Mouse (Mus musculus): ENCODE measurements at regions not wholly inside any gene's neighbourhood (a gene's known extent, or its start where the extent isn't known, plus 50 kb on each side); places are given as distances from the start of the nearest gene placed in this dataset.

GRCm38 (mm10) chr5:43339671-43340070, 106.7 kb downstream of the Cpeb2 start:
- no peak for DNase-seq (ENCODE audit: low read depth in 1 of 2, low spot score in 2 of 2)

GRCm38 (mm10) chr5:43341475-43341874, 108.5 kb downstream of the Cpeb2 start:
- no peak for DNase-seq (ENCODE audit: low read depth in 1 of 2, low spot score in 2 of 2)

GRCm38 (mm10) chr5:43344441-43344840, 111.5 kb downstream of the Cpeb2 start:
- no peak for DNase-seq (ENCODE audit: low read depth in 1 of 2, low spot score in 2 of 2)

- no peak for DNase-seq (ENCODE audit: low read depth in 1 of 2, low spot score in 2 of 2)
Measured at GRCm38 (mm10) chr5:43350987-43351386, 118.0 kb downstream of the Cpeb2 start.

GRCm38 (mm10) chr5:43353021-43353990, 120.3 kb downstream of the Cpeb2 start:
- no peak for DNase-seq (ENCODE audit: low read depth in 1 of 2, low spot score in 2 of 2)

- DNase-seq (ENCODE audit: low read depth in 1 of 2, low spot score in 2 of 2) = no peak
Measured at GRCm38 (mm10) chr5:43354351-43354942, 121.5 kb downstream of the Cpeb2 start.

- peak; percentile 23 to 58 for DNase-seq (ENCODE audit: low read depth in 1 of 2, low spot score in 2 of 2)
Measured at GRCm38 (mm10) chr5:43355026-43355580, 122.1 kb downstream of the Cpeb2 start.

GRCm38 (mm10) chr5:43355832-43356231, 122.9 kb downstream of the Cpeb2 start:
- no peak for DNase-seq (ENCODE audit: low read depth in 1 of 2, low spot score in 2 of 2)

- DNase-seq (ENCODE audit: low read depth in 1 of 2, low spot score in 2 of 2) = no peak
Measured at GRCm38 (mm10) chr5:43357100-43357680, 124.2 kb downstream of the Cpeb2 start.

- no peak for DNase-seq (ENCODE audit: low read depth in 1 of 2, low spot score in 2 of 2)
Measured at GRCm38 (mm10) chr5:43357901-43358300, 124.9 kb downstream of the Cpeb2 start.

GRCm38 (mm10) chr5:43358928-43359765, 126.2 kb downstream of the Cpeb2 start:
- DNase-seq (ENCODE audit: low read depth in 1 of 2, low spot score in 2 of 2) = no peak

GRCm38 (mm10) chr5:43360298-43360697, 127.3 kb downstream of the Cpeb2 start:
- DNase-seq (ENCODE audit: low read depth in 1 of 2, low spot score in 2 of 2) = no peak

- no peak for DNase-seq (ENCODE audit: low read depth in 1 of 2, low spot score in 2 of 2)
Measured at GRCm38 (mm10) chr5:43361026-43361425, 128.1 kb downstream of the Cpeb2 start.

- DNase-seq (ENCODE audit: low read depth in 1 of 2, low spot score in 2 of 2) = no peak
Measured at GRCm38 (mm10) chr5:43372385-43372784, 139.4 kb downstream of the Cpeb2 start.

GRCm38 (mm10) chr5:43384689-43385375, 130.5 kb upstream of the C1qtnf7 start:
- DNase-seq (ENCODE audit: low read depth in 1 of 2, low spot score in 2 of 2) = no peak

GRCm38 (mm10) chr5:43390997-43391396, 124.3 kb upstream of the C1qtnf7 start:
- no peak for DNase-seq (ENCODE audit: low read depth in 1 of 2, low spot score in 2 of 2)

- DNase-seq (ENCODE audit: low read depth in 1 of 2, low spot score in 2 of 2) = no peak
Measured at GRCm38 (mm10) chr5:43391412-43392029, 123.8 kb upstream of the C1qtnf7 start.

- no peak for DNase-seq (ENCODE audit: low read depth in 1 of 2, low spot score in 2 of 2)
Measured at GRCm38 (mm10) chr5:43392908-43393545, 122.3 kb upstream of the C1qtnf7 start.

- DNase-seq (ENCODE audit: low read depth in 1 of 2, low spot score in 2 of 2) = no peak
Measured at GRCm38 (mm10) chr5:43417259-43417658, 98.1 kb upstream of the C1qtnf7 start.

Data from monocyte, adult 2 months (primary cell).